10 mouse cellular contexts compared by ENCODE assay signal in genomic region chr2:167484932-167485331, GRCm38 (mm10).
"Had no signal": no experiment of that assay in that cellular context is flagged by ENCODE, and none has a peak within 500 bp of the region (broad histone marks: within the 10 kb centered on the region; RNA-seq: fewer than 3 reads in every experiment).

No protein-coding gene starts in this region.

- H3K27me3 ChIP-seq: limb, embryonic 15.5 days; liver, embryonic 12.5 days; neural tube, embryonic 12.5 days had no signal

- H3K27ac ChIP-seq: kidney, postnatal 0 days; limb, embryonic 15.5 days; liver, embryonic 12.5 days; midbrain, embryonic 10.5 days; neural tube, embryonic 12.5 days had no signal

- H3K9ac ChIP-seq: limb, embryonic 15.5 days; liver, embryonic 12.5 days; lung, embryonic 14.5 days; neural tube, embryonic 12.5 days had no signal

- ATAC-seq: liver, embryonic 12.5 days had no signal

- H3K4me2 ChIP-seq: limb, embryonic 15.5 days; liver, embryonic 12.5 days; lung, embryonic 14.5 days; neural tube, embryonic 12.5 days had no signal

- H3K4me3 ChIP-seq: limb, embryonic 15.5 days; liver, embryonic 12.5 days; midbrain, embryonic 10.5 days; neural tube, embryonic 12.5 days had no signal

- H3K4me1 ChIP-seq: midbrain, embryonic 10.5 days; neural tube, embryonic 12.5 days had no signal

- H3K9me3 ChIP-seq: limb, embryonic 15.5 days; liver, embryonic 12.5 days; midbrain, embryonic 10.5 days; neural tube, embryonic 12.5 days had no signal

- DNase-seq: lung, embryonic 14.5 days; midbrain, embryonic 14.5 days; spleen, adult 18-20 months; thymus, adult 18-20 months; thymus, postnatal 14 days had no signal
